Mouse (Mus musculus) heart, postnatal 0 days (tissue): ENCODE results near the gene Pcif1. TPM values are rescaled to one million over a fixed set of nuclear protein-coding genes. Genes with fewer than 3 reads are reported as not detected.

Source experiments
- ATAC-seq: fragments of 200-750 bp; cut with Nextera tagmentation; 2 replicates; pipeline ENCODE4 v1.8.0; 2017; ENCODE audit warnings: low read depth, moderate number of reproducible peaks, moderate library complexity; ENCODE audit not compliant: insufficient read depth
- DNase-seq: peaks from one replicate; pipeline ENCODE4 v3.0.0-alpha.2; 2016; ENCODE audit warnings: low spot score
- H3K27ac ChIP-seq: fragments of 300-500 bp; sonication (generic); 2 replicates; pipeline ENCODE4 v1.5.1; 2014; ENCODE audit warnings: low read depth, mild to moderate bottlenecking
- H3K27me3 ChIP-seq: fragments of 300-500 bp; sonication (generic); 2 replicates; pipeline ENCODE4 v1.6.1; 2014; ENCODE audit warnings: low read length, mixed read lengths; ENCODE audit not compliant: control insufficient read depth, insufficient read depth
- H3K36me3 ChIP-seq: fragments of 300-500 bp; sonication (generic); replicated peaks from 2 replicates; pipeline ENCODE4 v1.6.1; 2014; ENCODE audit warnings: low read length, mixed read lengths; ENCODE audit not compliant: control insufficient read depth, insufficient read depth
- H3K4me1 ChIP-seq: fragments of 300-500 bp; sonication (generic); 2 replicates; pipeline ENCODE4 v1.6.1; 2014; ENCODE audit warnings: antibody characterized with exemption; ENCODE audit not compliant: control insufficient read depth, insufficient read depth
- H3K4me2 ChIP-seq: fragments of 300-500 bp; sonication (generic); 2 replicates; pipeline ENCODE4 v1.6.1; 2014; ENCODE audit warnings: low read depth, mild to moderate bottlenecking, low read length, moderate library complexity
- H3K4me3 ChIP-seq: fragments of 300-500 bp; sonication (generic); 2 replicates; pipeline ENCODE4 v1.5.1; 2014; ENCODE audit warnings: low read depth, low read length
- H3K9ac ChIP-seq: fragments of 300-500 bp; sonication (generic); replicated peaks from 2 replicates; pipeline ENCODE4 v1.6.1; 2014; ENCODE audit warnings: low read depth, low read length, mixed read lengths
- H3K9me3 ChIP-seq: fragments of 300-500 bp; sonication (generic); replicated peaks from 2 replicates; pipeline ENCODE4 v1.6.1; 2016; ENCODE audit warnings: low read length; ENCODE audit not compliant: control insufficient read depth
- CTCF ChIP-seq: IDR thresholded peaks from 2 replicates; pipeline ENCODE4 v1.5.1; 2016; ENCODE audit warnings: antibody characterized with exemption, control low read depth, low read depth
- EP300 ChIP-seq: IDR thresholded peaks from 2 replicates; pipeline ENCODE4 v1.6.1; 2016; ENCODE audit warnings: antibody characterized with exemption, low read depth
- WGBS: fragments of 180-500 bp; shearing (Covaris S2); extraction: QIAGEN DNeasy Blood & Tissue Kit; methylation state at CpG from one replicate; pipeline ENCODE4 v1.1.7; 2014; 5-methylcytosine and 5-hydroxymethylcytosine counted together
- polyA plus RNA-seq: library from polyadenylated mRNA; unstranded; fragments of >200 nt; fragmentation: Nextera tagmentation; extraction: Ambion mirVana; gene quantifications from 2 replicates; pipeline ENCODE4 v1.2.1, GENCODE M21; 2015
- total RNA-seq: library from RNA; depleted of rRNA; stranded (reverse); fragments of >200 nt; gene quantifications from 2 replicates; pipeline ENCODE4 v1.2.3, GENCODE M21; 2014; ENCODE audit warnings: low replicate concordance

Pcif1 gene
- total and polyA plus RNA-seq, 2 experiments from 2014 or later: 51.8 to 54.2 TPM

DNA sequence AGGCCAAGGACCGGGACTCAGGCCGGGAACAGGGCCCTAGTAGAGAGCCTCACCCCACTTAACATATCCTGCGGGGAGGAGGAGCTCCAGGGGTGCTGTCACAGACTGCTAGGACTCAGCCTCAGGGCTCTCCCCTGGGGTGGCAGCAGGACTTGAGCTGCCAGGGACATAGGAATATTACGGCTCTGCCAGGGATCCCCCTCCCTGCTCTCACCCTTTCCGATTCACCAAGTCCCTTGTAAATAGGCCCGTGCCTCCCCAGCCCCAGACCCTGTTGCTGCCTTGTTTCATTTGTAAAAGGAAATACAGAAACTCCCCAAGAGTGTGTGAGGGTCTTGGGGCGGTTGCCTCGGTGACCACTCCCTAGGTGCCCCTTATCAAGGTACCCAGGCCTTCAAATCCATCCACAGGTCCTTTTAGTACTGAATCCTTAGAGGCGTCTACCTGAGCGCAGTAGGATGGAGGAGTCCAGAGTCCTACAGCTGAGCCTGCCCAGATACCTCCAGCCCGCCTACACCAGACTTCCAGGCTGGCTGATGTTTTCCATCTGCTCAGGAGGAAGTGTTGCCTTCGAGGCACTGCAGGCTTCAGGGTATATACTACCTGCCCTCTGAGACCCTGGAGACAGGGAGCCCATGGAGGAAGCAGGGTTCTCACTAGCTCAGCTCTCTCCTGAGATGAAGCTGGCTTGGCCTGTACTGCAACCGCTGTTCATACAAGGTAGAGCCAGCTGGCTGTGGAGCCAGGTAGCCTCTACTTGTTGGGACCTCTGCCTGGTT, 12.1 kb downstream of the Pcif1 start:
- H3K27me3 ChIP-seq: no peaks in the 10 kb centered on the region
- TF ChIP-seq EP300 (no peak), CTCF (no peak)
- H3K9ac ChIP-seq: no peak overlapping the region
- no peaks in the 10 kb centered on the region for H3K4me1 ChIP-seq
- H3K4me2 ChIP-seq: no peak overlapping the region
- H3K27ac ChIP-seq: no peak overlapping the region
- WGBS: 82% methylated on average over 13 of the region's 13 CpGs
- no peak overlapping the region for H3K4me3 ChIP-seq
- ATAC-seq: no peak
- H3K36me3 ChIP-seq: peaks cover 100% of the 10 kb centered on the region
- H3K9me3 ChIP-seq: no peaks in the 10 kb centered on the region
- DNase-seq: no peak

DNA sequence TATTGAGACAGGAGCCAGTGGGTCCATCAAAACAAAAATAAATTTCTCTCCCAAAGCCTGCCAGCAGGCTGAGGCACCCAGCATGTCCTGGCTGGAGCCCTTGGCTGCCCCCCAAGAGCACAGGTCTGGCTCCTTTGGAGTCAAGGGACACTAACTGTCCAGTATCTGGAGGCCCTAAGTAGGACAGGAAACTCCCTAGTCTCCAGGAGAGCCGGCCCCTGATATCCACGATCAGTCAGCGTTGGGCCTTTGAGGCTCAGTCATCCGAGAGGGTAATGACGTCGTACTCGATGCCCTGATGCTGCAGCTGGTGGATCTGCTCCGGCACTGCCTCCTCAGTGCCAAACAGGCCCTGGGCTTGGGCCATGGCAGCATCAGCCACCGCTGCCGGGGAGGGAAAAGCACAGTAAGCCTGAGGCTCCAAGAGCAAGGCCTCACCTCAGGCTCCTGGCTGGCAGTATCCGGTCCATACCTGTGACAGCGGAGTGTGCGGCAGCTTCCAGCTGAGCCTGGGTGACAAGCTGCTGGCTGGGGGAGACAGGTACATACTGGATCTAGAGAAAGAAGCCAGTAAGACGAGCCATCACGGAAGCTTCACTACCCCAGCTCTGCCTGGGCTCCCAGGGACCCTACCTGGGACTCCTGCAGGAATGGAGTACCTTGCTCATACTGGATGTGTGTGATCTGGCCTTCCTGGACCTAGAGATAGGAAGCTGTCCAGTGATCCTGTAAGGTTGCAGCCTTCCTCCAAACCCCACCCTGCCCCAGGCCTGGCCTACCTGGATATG, 13.0 kb downstream of the Pcif1 start:
- Histone ChIP-seq H3K4me2 (no peak overlapping the region), H3K27me3 (no peaks in the 10 kb centered on the region), H3K9ac (no peak overlapping the region), H3K36me3 (peaks cover 99% of the 10 kb centered on the region), H3K4me3 (no peak overlapping the region), H3K9me3 (no peaks in the 10 kb centered on the region), H3K27ac (no peak overlapping the region), H3K4me1 (no peaks in the 10 kb centered on the region)
- TF ChIP-seq EP300: no peak
- TF ChIP-seq CTCF: no peak
- ATAC-seq: no peak
- 76% methylated on average over 15 of the region's 15 CpGs for WGBS
- no peak for DNase-seq

DNA sequence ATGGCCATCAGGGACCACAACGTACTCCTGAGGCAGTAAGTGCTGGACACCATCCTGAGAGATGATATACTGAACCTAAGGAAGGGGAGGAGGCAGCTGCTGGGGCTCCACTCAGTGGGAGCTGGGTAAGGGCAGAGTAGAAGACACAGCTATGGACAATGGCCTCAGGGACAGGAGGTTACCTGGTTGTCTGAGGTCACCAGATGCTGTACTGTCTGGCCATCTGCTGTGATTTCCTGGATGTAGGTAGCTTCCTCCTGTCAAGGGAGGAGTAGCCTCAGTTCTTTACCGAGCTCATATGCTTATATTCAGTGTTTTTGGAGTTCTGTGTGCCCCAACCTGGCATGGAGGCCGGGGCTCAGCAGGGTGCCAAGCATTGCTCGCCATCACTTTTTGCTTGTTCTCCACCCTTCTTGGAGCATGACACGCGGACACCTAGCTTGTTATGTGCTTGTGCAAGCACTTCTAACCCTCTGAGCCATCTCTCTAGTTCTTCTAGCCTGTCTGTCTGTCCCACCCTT, 13.7 kb downstream of the Pcif1 start:
- no peaks in the 10 kb centered on the region for H3K27me3 ChIP-seq
- no peak for DNase-seq
- no peaks in the 10 kb centered on the region for H3K9me3 ChIP-seq
- H3K4me3 ChIP-seq: no peak overlapping the region
- no peak overlapping the region for H3K4me2 ChIP-seq
- H3K36me3 ChIP-seq: peaks cover 99% of the 10 kb centered on the region
- no peaks in the 10 kb centered on the region for H3K4me1 ChIP-seq
- ATAC-seq: no peak
- H3K9ac ChIP-seq: no peak overlapping the region
- 86% methylated on average over 6 of the region's 6 CpGs for WGBS
- TF ChIP-seq EP300 (no peak), CTCF (no peak)
- H3K27ac ChIP-seq: no peak overlapping the region

DNA sequence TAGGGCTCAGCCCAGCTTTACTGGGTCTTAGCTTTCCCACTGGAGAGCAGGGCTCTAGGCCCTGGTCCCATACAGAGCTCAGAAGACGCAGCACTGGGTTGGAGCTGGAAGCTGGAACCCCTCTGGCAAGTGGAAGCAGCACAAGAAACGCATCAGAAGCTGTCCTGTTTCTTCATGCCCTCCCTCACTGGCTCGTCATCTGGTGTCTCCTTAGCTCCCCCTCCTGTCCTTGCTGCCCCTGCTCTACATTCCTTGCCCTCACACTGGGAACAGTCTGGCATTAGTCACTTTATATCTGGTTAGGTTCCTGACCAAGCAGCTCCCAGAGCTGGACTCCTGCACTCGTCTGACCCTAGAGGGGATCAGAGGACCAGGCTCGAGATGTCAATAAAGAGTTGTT, 14.9 kb downstream of the Pcif1 start:
- no peaks in the 10 kb centered on the region for H3K9me3 ChIP-seq
- 56% methylated on average over 5 of the region's 5 CpGs for WGBS
- ATAC-seq (no peak), DNase-seq (no peak)
- no peak overlapping the region for H3K9ac ChIP-seq
- peaks cover 99% of the 10 kb centered on the region for H3K36me3 ChIP-seq
- H3K4me3 ChIP-seq: no peak overlapping the region
- no peaks in the 10 kb centered on the region for H3K27me3 ChIP-seq
- H3K4me1 ChIP-seq: no peaks in the 10 kb centered on the region
- no peak overlapping the region for H3K4me2 ChIP-seq
- TF ChIP-seq EP300 (no peak), CTCF (peak; percentile 30)
- no peak overlapping the region for H3K27ac ChIP-seq

DNA sequence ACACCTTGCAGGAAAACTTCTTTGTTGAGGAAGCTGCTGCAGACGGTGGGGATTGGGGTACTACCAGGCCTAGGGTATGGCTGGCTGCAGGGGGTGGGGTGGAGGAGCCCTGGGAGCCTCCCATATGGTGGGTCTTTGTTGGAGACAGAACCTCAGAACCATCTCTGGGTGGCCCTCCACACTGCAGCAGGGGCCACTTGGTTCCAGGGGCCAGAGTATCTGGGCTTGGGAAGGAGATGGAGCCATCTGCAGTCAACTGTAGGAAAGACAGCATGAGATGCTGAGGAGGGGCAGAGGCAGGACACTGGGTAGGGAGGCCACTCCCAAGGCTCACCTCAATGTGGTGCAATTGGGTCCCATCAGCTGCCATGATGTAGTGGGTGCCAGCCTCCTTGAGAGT, 15.5 kb downstream of the Pcif1 start:
- 73% methylated on average over 1 of the region's 1 CpGs for WGBS
- ATAC-seq: no peak

More for the DNA sequence above, 15.5 kb downstream of the Pcif1 start:
- TF ChIP-seq EP300 (no peak), CTCF (peak; percentile 14; the same call in 1 of the 2 replicates)
- Histone ChIP-seq H3K27me3 (no peaks in the 10 kb centered on the region), H3K4me1 (no peaks in the 10 kb centered on the region), H3K27ac (no peak overlapping the region), H3K36me3 (peaks cover 99% of the 10 kb centered on the region), H3K9ac (no peak overlapping the region), H3K9me3 (no peaks in the 10 kb centered on the region), H3K4me3 (no peak overlapping the region), H3K4me2 (no peak overlapping the region)
- no peak for DNase-seq
